Mouse (Mus musculus): ENCODE data around the gene Foxa1.

- TF ChIP-seq CTCF (IDR thresholded peaks at IDR 0.05; ENCODE audit: borderline replicate concordance, insufficient read depth, low read depth, low read length) (no peak), POLR2A (IDR thresholded peaks at IDR 0.05; ENCODE audit: borderline replicate concordance, insufficient read depth, low read length) (no peak)
Measured at GRCm38 (mm10) chr12:57542746-57543626, 3.7 kb downstream of the Foxa1 start.

All from cerebellum, adult 2 months (tissue).